Mouse (Mus musculus) duodenum, adult 2 months (tissue): Measurements from ENCODE around the gene Kif23. TPM values are rescaled to one million over a fixed set of nuclear protein-coding genes. Genes with fewer than 3 reads are reported as not detected.

Experiments
- polyA plus RNA-seq: library from polyadenylated mRNA; depleted of rRNA; stranded (reverse); fragments of >200 nt; gene quantifications from 2 replicates; pipeline ENCODE4 v1.2.3, GENCODE M21; 2012; ENCODE audit warnings: low replicate concordance; rRNA removed

The Kif23 gene
- 1.6 and 2.4 TPM in 2 replicates for polyA plus RNA-seq

GRCm38 (mm10) chr9:61946623-61947401, at the start of gene Kif23:
Gene Kif23, minus strand, starts transcription at chr9:61946774.

GRCm38 (mm10) chr9:61914203-61914916, 32.2 kb downstream of the Kif23 start, which contains the start of gene Rplp1:
Gene Rplp1, minus strand, starts transcription at chr9:61914542.

Other genes with a start within 250 kb of the Kif23 start
- 6,280 and 13,011 TPM in 2 replicates for gene Rplp1, start 32.2 kb downstream of the Kif23 start, polyA plus RNA-seq
- 2.0 and 21.1 TPM in 2 replicates for gene Paqr5, start 80.1 kb upstream of the Kif23 start, polyA plus RNA-seq
- gene Glce, start 175.9 kb upstream of the Kif23 start, polyA plus RNA-seq: 0.62 and 0.92 TPM in 2 replicates